Mouse (Mus musculus): ENCODE measurements around the gene Gm42674. TPM values are rescaled to one million over a fixed set of nuclear protein-coding genes. Genes with fewer than 3 reads are reported as not detected.

The Gm42674 gene
- polyA plus RNA-seq, 1 experiment = not detected

DNA sequence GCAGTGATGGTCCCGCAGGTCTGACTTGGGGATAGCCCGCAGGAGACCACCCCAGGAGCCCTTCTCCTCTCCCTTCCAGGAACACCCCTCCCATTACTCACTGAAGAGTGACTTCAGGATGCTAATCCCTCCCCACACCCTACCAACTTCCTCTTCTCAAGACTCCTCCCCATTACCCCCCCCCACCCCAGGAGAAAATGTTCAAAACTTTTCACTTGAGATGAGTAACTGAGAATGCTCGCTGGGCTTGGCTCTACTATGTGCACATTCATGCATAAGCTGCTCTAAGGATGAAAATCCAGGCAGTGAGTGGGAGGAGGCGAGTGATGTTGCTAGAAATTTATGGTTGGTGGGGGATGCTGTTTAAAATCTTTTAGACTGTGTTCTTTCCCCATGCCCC, 10.4 kb downstream of the Gm42674 start:
- 72% methylated on average over 4 of the region's 4 CpGs for WGBS
- no peak overlapping the region for H3K4me3 ChIP-seq (ENCODE audit: low read depth, low read length)
- peaks cover 25% of the 10 kb centered on the region for H3K4me1 ChIP-seq (ENCODE audit: control insufficient read depth, insufficient read depth, insufficient read length, low read length)
- no peak overlapping the region for H3K27ac ChIP-seq (ENCODE audit: insufficient read depth, low read depth, low read length)
- H3K27me3 ChIP-seq (ENCODE audit: control insufficient read depth, insufficient read depth, low read length) = no peaks in the 10 kb centered on the region
- no peaks in the 10 kb centered on the region for H3K36me3 ChIP-seq (ENCODE audit: control insufficient read depth, insufficient read depth, low read length)
- TF ChIP-seq POLR2A (IDR thresholded peaks at IDR 0.05; ENCODE audit: low read depth, low read length) = no peak
- TF ChIP-seq CTCF (IDR thresholded peaks at IDR 0.05; ENCODE audit: extremely low read depth, insufficient read length, insufficient replicate concordance, low read depth, low read length) = no peak

DNA sequence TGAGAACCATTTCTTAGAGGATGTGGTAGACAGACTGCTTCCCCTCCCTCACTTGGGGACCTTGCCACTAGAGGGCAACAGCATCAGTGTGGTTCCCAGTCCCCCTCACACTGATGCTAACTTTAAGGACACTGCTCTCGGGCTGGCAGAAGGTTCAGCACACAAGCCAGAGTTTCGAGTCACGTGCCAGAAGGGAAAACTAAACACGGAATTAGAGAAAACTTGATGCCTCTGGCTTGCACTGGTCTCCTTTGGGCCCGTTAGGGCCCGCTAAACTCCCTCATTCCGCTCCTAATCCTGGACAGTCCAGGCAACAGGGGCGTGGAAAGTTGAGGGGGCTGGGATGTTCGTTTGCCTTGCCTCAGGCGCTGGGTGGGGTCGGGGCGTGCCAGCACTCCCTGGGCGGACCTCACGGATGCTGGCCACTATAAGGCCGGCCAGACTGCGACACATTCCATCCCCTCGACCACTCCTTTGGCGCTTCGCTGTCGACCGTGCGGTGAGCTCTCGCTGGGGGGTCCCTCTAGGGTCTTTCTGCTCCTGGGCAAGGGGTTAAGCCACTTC, 11.1 kb downstream of the Gm42674 start, which contains the start of gene S100a6:
Gene S100a6 (plus strand): TSS at position 155 of the 564 bp plus-strand sequence.
- TF ChIP-seq POLR2A (IDR thresholded peaks at IDR 0.05; ENCODE audit: low read depth, low read length) (peak; percentile 15; the same call in 1 of the 2 replicates), CTCF (IDR thresholded peaks at IDR 0.05; ENCODE audit: extremely low read depth, insufficient read length, insufficient replicate concordance, low read depth, low read length) (peak; percentile 71; the same call in 1 of the 2 replicates)
- H3K4me1 ChIP-seq (ENCODE audit: control insufficient read depth, insufficient read depth, insufficient read length, low read length) = peaks cover 25% of the 10 kb centered on the region
- H3K36me3 ChIP-seq (ENCODE audit: control insufficient read depth, insufficient read depth, low read length) = no peaks in the 10 kb centered on the region
- H3K27me3 ChIP-seq (ENCODE audit: control insufficient read depth, insufficient read depth, low read length) = no peaks in the 10 kb centered on the region
- H3K27ac ChIP-seq (ENCODE audit: insufficient read depth, low read depth, low read length) = peak within 1 kb of the TSS; percentile 40
- H3K4me3 ChIP-seq (ENCODE audit: low read depth, low read length) = peak within 1 kb of the TSS; percentile 61
- 7% methylated on average over 23 of the region's 23 CpGs for WGBS

DNA sequence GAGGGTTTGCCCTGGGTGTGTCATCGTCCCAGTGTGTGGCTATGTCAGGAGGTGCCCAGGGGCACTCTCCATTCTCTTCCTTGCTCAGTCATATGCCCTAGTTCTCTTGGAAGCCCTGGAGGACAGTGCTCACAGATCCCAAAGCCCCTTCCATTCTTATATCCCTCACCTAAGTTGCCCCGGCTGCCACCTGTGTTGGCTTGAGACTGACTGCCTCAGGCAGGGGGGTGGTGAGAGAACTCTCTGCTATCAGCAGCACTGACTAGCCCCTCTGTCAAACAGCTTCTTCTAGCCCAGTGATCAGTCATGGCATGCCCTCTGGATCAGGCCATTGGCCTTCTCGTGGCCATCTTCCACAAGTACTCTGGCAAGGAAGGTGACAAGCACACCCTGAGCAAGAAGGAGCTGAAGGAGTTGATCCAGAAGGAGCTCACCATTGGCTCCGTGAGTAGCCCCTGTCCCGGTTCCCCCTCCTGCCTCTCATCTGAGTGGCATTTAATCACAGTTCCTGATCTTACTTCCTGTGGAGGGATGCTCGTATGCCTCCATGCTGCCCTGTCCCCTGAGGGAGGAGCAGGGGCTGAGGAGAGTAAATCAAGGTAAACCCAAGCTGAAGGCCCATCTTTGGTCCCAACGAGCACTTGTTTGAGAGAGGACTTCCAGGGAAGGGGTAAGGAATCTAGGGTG, 11.9 kb downstream of the Gm42674 start:
- Histone ChIP-seq H3K36me3 (ENCODE audit: control insufficient read depth, insufficient read depth, low read length) (no peaks in the 10 kb centered on the region), H3K4me3 (ENCODE audit: low read depth, low read length) (peak overlapping the region; percentile 61), H3K4me1 (ENCODE audit: control insufficient read depth, insufficient read depth, insufficient read length, low read length) (peaks cover 25% of the 10 kb centered on the region), H3K27me3 (ENCODE audit: control insufficient read depth, insufficient read depth, low read length) (no peaks in the 10 kb centered on the region), H3K27ac (ENCODE audit: insufficient read depth, low read depth, low read length) (peak overlapping the region; percentile 40)
- WGBS = 72% methylated on average over 7 of the region's 7 CpGs
- TF ChIP-seq POLR2A (IDR thresholded peaks at IDR 0.05; ENCODE audit: low read depth, low read length) (no peak), CTCF (IDR thresholded peaks at IDR 0.05; ENCODE audit: extremely low read depth, insufficient read length, insufficient replicate concordance, low read depth, low read length) (no peak)

DNA sequence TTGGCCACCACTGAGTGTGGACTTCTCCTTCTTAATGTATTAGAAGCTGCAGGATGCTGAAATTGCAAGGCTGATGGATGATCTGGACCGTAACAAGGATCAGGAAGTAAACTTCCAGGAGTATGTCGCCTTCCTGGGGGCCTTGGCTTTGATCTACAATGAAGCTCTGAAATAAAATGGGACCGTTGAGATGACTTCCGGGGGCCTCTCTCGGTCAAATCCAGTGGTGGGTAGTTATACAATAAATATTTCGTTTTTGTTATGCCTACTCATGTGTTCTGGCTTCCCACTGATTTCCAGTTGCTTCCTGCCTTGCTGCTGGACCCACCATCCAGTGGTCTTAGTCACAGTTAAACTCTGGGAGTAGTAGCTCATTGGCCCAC, 12.4 kb downstream of the Gm42674 start:
- TF ChIP-seq CTCF (IDR thresholded peaks at IDR 0.05; ENCODE audit: extremely low read depth, insufficient read length, insufficient replicate concordance, low read depth, low read length) (no peak), POLR2A (IDR thresholded peaks at IDR 0.05; ENCODE audit: low read depth, low read length) (no peak)

DNA sequence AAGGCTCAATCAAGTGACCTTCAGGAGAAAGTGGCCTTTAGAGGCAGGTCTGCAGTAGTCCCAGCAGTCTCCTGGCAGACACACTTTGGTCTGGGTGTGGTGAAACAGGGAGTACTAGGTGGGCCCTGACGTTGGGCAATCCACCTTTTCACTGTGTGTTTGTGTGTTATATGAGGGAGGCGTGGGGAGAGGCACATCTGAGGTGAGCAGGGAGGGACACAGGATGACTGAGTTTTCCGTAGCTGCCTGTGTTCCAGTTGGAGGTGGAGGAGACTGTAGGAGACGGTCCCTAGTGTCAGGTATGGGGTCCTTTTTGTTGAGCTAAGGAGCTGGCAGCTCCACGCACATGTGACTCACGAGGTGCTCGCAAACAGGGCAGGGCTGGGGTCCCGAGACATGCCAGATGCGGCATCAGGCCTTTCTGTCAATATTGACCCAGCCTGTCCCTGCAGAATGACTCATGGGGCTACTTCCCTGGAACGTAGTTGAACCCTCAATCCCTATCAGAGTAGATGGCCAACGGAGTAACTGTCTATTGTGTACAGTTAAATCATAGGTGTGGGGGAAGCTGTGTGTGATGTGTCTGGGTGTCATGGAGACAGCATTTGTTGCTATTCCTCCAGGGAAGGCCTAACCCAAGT, 13.0 kb downstream of the Gm42674 start:
- peaks cover 21% of the 10 kb centered on the region for H3K4me1 ChIP-seq (ENCODE audit: control insufficient read depth, insufficient read depth, insufficient read length, low read length)
- no peaks in the 10 kb centered on the region for H3K27me3 ChIP-seq (ENCODE audit: control insufficient read depth, insufficient read depth, low read length)
- H3K27ac ChIP-seq (ENCODE audit: insufficient read depth, low read depth, low read length) = peak overlapping the region; percentile 40
- 34% methylated on average over 11 of the region's 11 CpGs for WGBS
- H3K36me3 ChIP-seq (ENCODE audit: control insufficient read depth, insufficient read depth, low read length) = no peaks in the 10 kb centered on the region
- peak overlapping the region; percentile 61 for H3K4me3 ChIP-seq (ENCODE audit: low read depth, low read length)
- TF ChIP-seq CTCF (IDR thresholded peaks at IDR 0.05; ENCODE audit: extremely low read depth, insufficient read length, insufficient replicate concordance, low read depth, low read length) (no peak), POLR2A (IDR thresholded peaks at IDR 0.05; ENCODE audit: low read depth, low read length) (no peak)

More for the DNA sequence above, 12.4 kb downstream of the Gm42674 start:
- Histone ChIP-seq H3K27ac (ENCODE audit: insufficient read depth, low read depth, low read length) (peak overlapping the region; percentile 40), H3K4me3 (ENCODE audit: low read depth, low read length) (peak overlapping the region; percentile 61), H3K36me3 (ENCODE audit: control insufficient read depth, insufficient read depth, low read length) (no peaks in the 10 kb centered on the region), H3K4me1 (ENCODE audit: control insufficient read depth, insufficient read depth, insufficient read length, low read length) (peaks cover 23% of the 10 kb centered on the region), H3K27me3 (ENCODE audit: control insufficient read depth, insufficient read depth, low read length) (no peaks in the 10 kb centered on the region)
- 80% methylated on average over 6 of the region's 6 CpGs for WGBS

DNA sequence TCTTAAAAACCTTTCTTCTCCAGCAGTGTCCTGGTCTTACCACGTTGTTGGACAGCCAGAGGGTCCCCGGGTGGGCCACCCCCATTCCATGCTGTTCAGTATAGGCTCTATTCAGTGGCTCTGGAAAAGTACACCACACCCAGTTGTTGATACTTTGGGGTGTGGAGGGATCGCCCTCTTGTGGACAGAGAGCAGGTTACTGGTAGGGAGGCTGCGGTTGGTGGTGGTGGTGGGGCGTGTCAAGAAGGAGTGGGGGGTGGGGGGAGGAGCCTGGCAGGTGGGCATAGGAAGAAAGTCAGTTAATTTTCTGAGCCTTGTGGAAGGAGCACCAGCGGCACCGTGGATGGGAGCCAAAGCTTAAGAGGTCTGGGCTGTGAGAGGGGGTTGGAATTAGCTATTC, 13.7 kb downstream of the Gm42674 start:
- H3K36me3 ChIP-seq (ENCODE audit: control insufficient read depth, insufficient read depth, low read length) = no peaks in the 10 kb centered on the region
- H3K27ac ChIP-seq (ENCODE audit: insufficient read depth, low read depth, low read length) = peak overlapping the region; percentile 20; the same call in 1 of the 2 replicates
- 4% methylated on average over 7 of the region's 7 CpGs for WGBS
- H3K4me1 ChIP-seq (ENCODE audit: control insufficient read depth, insufficient read depth, insufficient read length, low read length) = peaks cover 21% of the 10 kb centered on the region
- no peaks in the 10 kb centered on the region for H3K27me3 ChIP-seq (ENCODE audit: control insufficient read depth, insufficient read depth, low read length)
- peak overlapping the region; percentile 18; the same call in 1 of the 2 replicates for H3K4me3 ChIP-seq (ENCODE audit: low read depth, low read length)
- no peak for TF ChIP-seq POLR2A (IDR thresholded peaks at IDR 0.05; ENCODE audit: low read depth, low read length)
- peak; percentile 82; the same call in 1 of the 2 replicates for TF ChIP-seq CTCF (IDR thresholded peaks at IDR 0.05; ENCODE audit: extremely low read depth, insufficient read length, insufficient replicate concordance, low read depth, low read length)

DNA sequence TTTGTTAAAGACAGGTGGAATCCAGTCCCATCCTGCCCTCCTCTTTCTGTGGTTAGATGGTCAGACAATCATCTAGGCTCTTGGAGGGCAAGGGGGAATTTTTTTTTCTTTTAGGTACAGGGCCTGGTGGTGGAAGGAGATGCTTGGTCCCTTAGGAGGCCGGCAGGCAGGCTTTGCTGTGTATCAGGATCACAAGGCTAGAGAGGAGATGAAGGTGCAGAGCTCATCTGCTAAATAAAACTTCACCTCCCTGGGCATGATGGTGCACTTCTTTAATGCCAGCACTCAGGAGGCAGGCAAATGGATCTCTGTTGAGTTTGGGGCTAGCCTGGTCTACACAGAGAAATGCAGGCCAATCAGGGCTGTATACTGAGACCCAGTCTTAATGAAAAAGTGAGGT, 14.2 kb downstream of the Gm42674 start:
- no peak overlapping the region for H3K27ac ChIP-seq (ENCODE audit: insufficient read depth, low read depth, low read length)
- H3K27me3 ChIP-seq (ENCODE audit: control insufficient read depth, insufficient read depth, low read length) = no peaks in the 10 kb centered on the region
- H3K4me1 ChIP-seq (ENCODE audit: control insufficient read depth, insufficient read depth, insufficient read length, low read length) = peaks cover 21% of the 10 kb centered on the region
- H3K4me3 ChIP-seq (ENCODE audit: low read depth, low read length) = no peak overlapping the region
- 50% methylated on average over 1 of the region's 1 CpGs for WGBS
- no peaks in the 10 kb centered on the region for H3K36me3 ChIP-seq (ENCODE audit: control insufficient read depth, insufficient read depth, low read length)
- TF ChIP-seq POLR2A (IDR thresholded peaks at IDR 0.05; ENCODE audit: low read depth, low read length) (no peak), CTCF (IDR thresholded peaks at IDR 0.05; ENCODE audit: extremely low read depth, insufficient read length, insufficient replicate concordance, low read depth, low read length) (no peak)

Measured in small intestine, adult 2 months (tissue).